Mouse (Mus musculus) limb, embryonic 14.5 days (tissue): Measurements from ENCODE around the gene Zbtb17. TPM values are rescaled to one million over a fixed set of nuclear protein-coding genes. Genes with fewer than 3 reads are reported as not detected.

ENCODE experiments used
- ATAC-seq: fragments of 200-750 bp; cut with Nextera tagmentation; 2 replicates; pipeline ENCODE4 v1.8.0; 2017; ENCODE audit warnings: low read depth, moderate number of reproducible peaks, moderate TSS enrichment; ENCODE audit not compliant: low FRiP score
- DNase-seq: peaks from one replicate; pipeline ENCODE4 v3.0.0-alpha.2; 2015; ENCODE audit warnings: low spot score
- H3K27ac ChIP-seq: fragments of 300-500 bp; sonication (generic); replicated peaks from 2 replicates; pipeline ENCODE4 v1.5.1; 2014; ENCODE audit warnings: low read depth, mild to moderate bottlenecking, low read length, moderate library complexity, mixed read lengths
- H3K27me3 ChIP-seq: fragments of 300-500 bp; sonication (generic); 2 replicates; pipeline ENCODE4 v1.6.1; 2014; ENCODE audit warnings: low read length, mixed read lengths; ENCODE audit not compliant: control insufficient read depth, insufficient read depth
- H3K36me3 ChIP-seq: fragments of 300-500 bp; sonication (generic); 2 replicates; pipeline ENCODE4 v1.6.1; 2014; ENCODE audit warnings: mild to moderate bottlenecking, low read length, moderate library complexity, mixed read lengths; ENCODE audit not compliant: control insufficient read depth, insufficient read depth
- H3K4me1 ChIP-seq: fragments of 300-500 bp; sonication (generic); 2 replicates; pipeline ENCODE4 v1.6.1; 2014; ENCODE audit warnings: antibody characterized with exemption, low read length, mixed read lengths; ENCODE audit not compliant: control insufficient read depth, insufficient read depth
- H3K4me2 ChIP-seq: fragments of 300-500 bp; sonication (generic); replicated peaks from 2 replicates; pipeline ENCODE4 v1.6.1; 2014; ENCODE audit warnings: low read depth, mild to moderate bottlenecking, low read length, moderate library complexity; ENCODE audit not compliant: severe bottlenecking
- H3K4me3 ChIP-seq: fragments of 300-500 bp; sonication (generic); replicated peaks from 2 replicates; pipeline ENCODE4 v1.5.1; 2014; ENCODE audit warnings: low read length
- H3K9ac ChIP-seq: fragments of 300-500 bp; sonication (generic); 2 replicates; pipeline ENCODE4 v1.6.1; 2014; ENCODE audit warnings: mild to moderate bottlenecking, low read depth, low read length, moderate library complexity; ENCODE audit not compliant: severe bottlenecking
- H3K9me3 ChIP-seq: fragments of 300-500 bp; sonication (generic); 2 replicates; pipeline ENCODE4 v1.6.1; 2016; ENCODE audit warnings: low read length; ENCODE audit not compliant: control insufficient read depth
- POLR2A ChIP-seq: fragments of 200-500 bp; IDR thresholded peaks from 2 replicates; pipeline ENCODE4 v1.8.0; 2012; ENCODE audit warnings: inconsistent platforms, mild to moderate bottlenecking, moderate library complexity, borderline replicate concordance; ENCODE audit not compliant: insufficient read depth, insufficient read length; ENCODE audit errors: extremely low read depth
- WGBS: fragments of 180-500 bp; shearing (Covaris S2); extraction: QIAGEN DNeasy Blood & Tissue Kit; methylation state at CpG from one replicate; pipeline ENCODE4 v1.1.7; 2014; 5-methylcytosine and 5-hydroxymethylcytosine counted together
- polyA plus RNA-seq, 2 experiments: library from polyadenylated mRNA; depleted of rRNA in 1 of 2; stranded (reverse) in 1 of 2; unstranded in 1 of 2; fragments of >200 nt; fragmentation: Nextera tagmentation in 1 of 2; extraction: Ambion mirVana in 1 of 2; gene quantifications; 2 replicates each; pipeline versions ENCODE4 v1.2.1 to v1.2.3; 2012 to 2014

Zbtb17 gene
- polyA plus RNA-seq, 2 experiments, result 29.0 to 48.5 TPM

GRCm38 (mm10) chr4:141506893-141507292, 62.4 kb downstream of the Zbtb17 start:
- peak overlapping the region; percentile 71 for H3K27ac ChIP-seq
- no peaks in the 10 kb centered on the region for H3K9me3 ChIP-seq
- no peak overlapping the region for H3K4me3 ChIP-seq
- H3K4me1 ChIP-seq, result peaks cover 5% of the 10 kb centered on the region
- ATAC-seq, result no peak
- TF ChIP-seq POLR2A, result no peak
- 84% methylated on average over 10 of the region's 10 CpGs for WGBS
- DNase-seq, result no peak
- H3K4me2 ChIP-seq, result no peak overlapping the region
- no peak overlapping the region for H3K9ac ChIP-seq
- H3K36me3 ChIP-seq, result peaks cover 3% of the 10 kb centered on the region; the same call in 1 of the 2 replicates
- H3K27me3 ChIP-seq, result no peaks in the 10 kb centered on the region

- Histone ChIP-seq H3K4me1 (peaks cover 5% of the 10 kb centered on the region), H3K27ac (no peak overlapping the region), H3K9ac (no peak overlapping the region), H3K36me3 (peaks cover 11% of the 10 kb centered on the region; the same call in 1 of the 2 replicates), H3K27me3 (no peaks in the 10 kb centered on the region), H3K4me3 (no peak overlapping the region), H3K4me2 (no peak overlapping the region), H3K9me3 (no peaks in the 10 kb centered on the region)
- DNase-seq, result no peak
- TF ChIP-seq POLR2A, result no peak
- no peak for ATAC-seq
- 82% methylated on average over 13 of the region's 13 CpGs for WGBS
These were observed 66.0 kb downstream of the Zbtb17 start for GRCm38 (mm10) chr4:141510457-141510856.

- Histone ChIP-seq H3K4me2 (no peak overlapping the region), H3K27me3 (no peaks in the 10 kb centered on the region), H3K4me3 (no peak overlapping the region), H3K9ac (no peak overlapping the region), H3K4me1 (no peaks in the 10 kb centered on the region; the same call in 1 of the 2 replicates), H3K36me3 (peaks cover 27% of the 10 kb centered on the region), H3K9me3 (no peaks in the 10 kb centered on the region), H3K27ac (no peak overlapping the region)
- DNase-seq (no peak), ATAC-seq (no peak)
- WGBS, result 76% methylated on average over 6 of the region's 6 CpGs
- no peak for TF ChIP-seq POLR2A
These were observed 67.7 kb downstream of the Zbtb17 start for GRCm38 (mm10) chr4:141512145-141512544.

- no peak overlapping the region for H3K4me3 ChIP-seq
- peaks cover 45% of the 10 kb centered on the region for H3K36me3 ChIP-seq
- no peaks in the 10 kb centered on the region for H3K9me3 ChIP-seq
- H3K4me1 ChIP-seq, result no peaks in the 10 kb centered on the region; the same call in 1 of the 2 replicates
- DNase-seq (no peak), ATAC-seq (no peak)
- 63% methylated on average over 12 of the region's 12 CpGs for WGBS
- H3K27me3 ChIP-seq, result no peaks in the 10 kb centered on the region
- no peak overlapping the region for H3K27ac ChIP-seq
- no peak overlapping the region for H3K9ac ChIP-seq
- H3K4me2 ChIP-seq, result no peak overlapping the region
- TF ChIP-seq POLR2A, result no peak
These were observed 69.8 kb downstream of the Zbtb17 start for GRCm38 (mm10) chr4:141514179-141514641.

Other genes with a start within 250 kb of the Zbtb17 start
- gene Rsg1, start 230.7 kb upstream of the Zbtb17 start, polyA plus RNA-seq (2012; rRNA removed), result 3.6 and 4.2 TPM in 2 replicates
- gene Rsg1, start 230.7 kb upstream of the Zbtb17 start, polyA plus RNA-seq (2014; fragmentation: Nextera tagmentation; extraction: Ambion mirVana), result 5.5 and 6.1 TPM in 2 replicates
- gene Arhgef19, start 205.2 kb upstream of the Zbtb17 start, polyA plus RNA-seq (2012; rRNA removed), result 20.4 and 21.8 TPM in 2 replicates
- 15.3 and 18.7 TPM in 2 replicates for gene Arhgef19, start 205.2 kb upstream of the Zbtb17 start, polyA plus RNA-seq (2014; fragmentation: Nextera tagmentation; extraction: Ambion mirVana)
- 9.4 and 13.1 TPM in 2 replicates for gene Epha2, start 143.4 kb upstream of the Zbtb17 start, polyA plus RNA-seq (2012; rRNA removed)
- gene Epha2, start 143.4 kb upstream of the Zbtb17 start, polyA plus RNA-seq (2014; fragmentation: Nextera tagmentation; extraction: Ambion mirVana), result 2.2 and 2.4 TPM in 2 replicates
- 1.2 and 1.8 TPM in 2 replicates for gene Fam131c, start 76.4 kb upstream of the Zbtb17 start, polyA plus RNA-seq (2012; rRNA removed)
- 1.5 and 1.6 TPM in 2 replicates for gene Fam131c, start 76.4 kb upstream of the Zbtb17 start, polyA plus RNA-seq (2014; fragmentation: Nextera tagmentation; extraction: Ambion mirVana)
- 0.75 and 1.3 TPM in 2 replicates for gene Clcnka, start 45.9 kb upstream of the Zbtb17 start, polyA plus RNA-seq (2012; rRNA removed)
- 0.36 and 0.61 TPM in 2 replicates for gene Clcnka, start 45.9 kb upstream of the Zbtb17 start, polyA plus RNA-seq (2014; fragmentation: Nextera tagmentation; extraction: Ambion mirVana)
- 0.21 TPM in 1 of 2 replicates, not detected in the other for gene Clcnkb, start 28.6 kb upstream of the Zbtb17 start, polyA plus RNA-seq (2012; rRNA removed)
- gene Clcnkb, start 28.6 kb upstream of the Zbtb17 start, polyA plus RNA-seq (2014; fragmentation: Nextera tagmentation; extraction: Ambion mirVana), result 0.51 TPM in 1 of 2 replicates, not detected in the other
- 3.0 and 3.2 TPM in 2 replicates for gene Hspb7, start 23.9 kb upstream of the Zbtb17 start, polyA plus RNA-seq (2012; rRNA removed)
- 0.43 and 1.3 TPM in 2 replicates for gene Hspb7, start 23.9 kb upstream of the Zbtb17 start, polyA plus RNA-seq (2014; fragmentation: Nextera tagmentation; extraction: Ambion mirVana)
- gene Srarp, start 8.5 kb upstream of the Zbtb17 start, polyA plus RNA-seq (2012; rRNA removed), result not detected in 2 replicates
- gene Srarp, start 8.5 kb upstream of the Zbtb17 start, polyA plus RNA-seq (2014; fragmentation: Nextera tagmentation; extraction: Ambion mirVana), result not detected in 2 replicates
- gene Spen, start 93.9 kb downstream of the Zbtb17 start, polyA plus RNA-seq (2012; rRNA removed), result 15.9 and 16.2 TPM in 2 replicates
- 12.2 and 13.1 TPM in 2 replicates for gene Spen, start 93.9 kb downstream of the Zbtb17 start, polyA plus RNA-seq (2014; fragmentation: Nextera tagmentation; extraction: Ambion mirVana)
- gene Fblim1, start 161.4 kb downstream of the Zbtb17 start, polyA plus RNA-seq (2012; rRNA removed), result 52.2 and 59.7 TPM in 2 replicates
- 33.7 and 43.2 TPM in 2 replicates for gene Fblim1, start 161.4 kb downstream of the Zbtb17 start, polyA plus RNA-seq (2014; fragmentation: Nextera tagmentation; extraction: Ambion mirVana)
- gene Tmem82, start 174.0 kb downstream of the Zbtb17 start, polyA plus RNA-seq (2012; rRNA removed), result 0.49 and 0.54 TPM in 2 replicates
- 0.21 TPM in 1 of 2 replicates, not detected in the other for gene Tmem82, start 174.0 kb downstream of the Zbtb17 start, polyA plus RNA-seq (2014; fragmentation: Nextera tagmentation; extraction: Ambion mirVana)
- 0.16 and 0.26 TPM in 2 replicates for gene Slc25a34, start 179.2 kb downstream of the Zbtb17 start, polyA plus RNA-seq (2012; rRNA removed)
- gene Slc25a34, start 179.2 kb downstream of the Zbtb17 start, polyA plus RNA-seq (2014; fragmentation: Nextera tagmentation; extraction: Ambion mirVana), result not detected in 2 replicates
- 51.8 and 67.8 TPM in 2 replicates for gene Plekhm2, start 220.2 kb downstream of the Zbtb17 start, polyA plus RNA-seq (2012; rRNA removed)
- 4.9 and 6.4 TPM in 2 replicates for gene Plekhm2, start 220.2 kb downstream of the Zbtb17 start, polyA plus RNA-seq (2014; fragmentation: Nextera tagmentation; extraction: Ambion mirVana)
- gene Rsc1a1, start 240.9 kb downstream of the Zbtb17 start, polyA plus RNA-seq (2012; rRNA removed), result 9.0 and 11.5 TPM in 2 replicates
- gene Rsc1a1, start 240.9 kb downstream of the Zbtb17 start, polyA plus RNA-seq (2014; fragmentation: Nextera tagmentation; extraction: Ambion mirVana), result 1.5 and 1.7 TPM in 2 replicates